Comparison of ENCODE assay signal across 9 mouse cellular contexts in genomic region chr17:26794744-26795143, GRCm38 (mm10). TPM values are rescaled to one million over a fixed set of nuclear protein-coding genes. Genes with fewer than 3 reads are reported as not detected.
DNase-seq lines count a peak whose midpoint lies in the region; ATAC-seq and TF ChIP-seq lines count a peak whose summit lies in the region.
"Had no signal": no experiment of that assay in that cellular context is flagged by ENCODE, and none has a peak within 500 bp of the region (broad histone marks: within the 10 kb centered on the region; RNA-seq: fewer than 3 reads in every experiment).

No protein-coding gene starts in this region.

- H3K27ac ChIP-seq in intestine, embryonic 15.5 days: no peak overlapping the region
- H3K27ac ChIP-seq in liver, postnatal 0 days (ENCODE audit: low read depth): no peak overlapping the region

- 0 out of 2 replicates have a peak, but pooled peaks have one; percentile 63 for ATAC-seq in erythroid progenitor cell, adult 5-6 weeks (replicated peaks; ENCODE audit: low FRiP score, poor library complexity, severe bottlenecking)
- 0 out of 2 replicates have a peak, but pooled peaks have one; percentile 67 for ATAC-seq in intestine, embryonic 15.5 days
- ATAC-seq in liver, postnatal 0 days: no peak

- no peak overlapping the region for H3K4me2 ChIP-seq in intestine, embryonic 15.5 days (replicated peaks)
- no peak overlapping the region for H3K4me2 ChIP-seq in liver, postnatal 0 days (ENCODE audit: low read depth, low read length)

- TF ChIP-seq CTCF in liver, postnatal 0 days (IDR thresholded peaks at IDR 0.05; ENCODE audit: low read depth): peak; percentile 86

- H3K27me3 ChIP-seq in intestine, embryonic 15.5 days (replicated peaks): no peaks in the 10 kb centered on the region
- H3K27me3 ChIP-seq in liver, postnatal 0 days (ENCODE audit: insufficient read depth, low read length): no peaks in the 10 kb centered on the region

- H3K9ac ChIP-seq in intestine, embryonic 15.5 days: no peak overlapping the region
- no peak overlapping the region for H3K9ac ChIP-seq in liver, postnatal 0 days (replicated peaks)

- DNase-seq in cerebellum, postnatal 10 days: peak; percentile 68 to 74
- no peak for DNase-seq in cerebellum, adult 9-10 months
- peak; percentile 19 for DNase-seq in 3134 (ENCODE audit: extremely low read depth, insufficient read length, low spot score)
- DNase-seq in adrenal gland, adult (ENCODE audit: inconsistent age in 2 of 2, low spot score in 1 of 2): peak; percentile 69 to 89
- peak; percentile 64 for DNase-seq in liver, postnatal 0 days
- DNase-seq in right cerebral cortex, postnatal 14 days: peak; percentile 51

- no peak overlapping the region for H3K4me3 ChIP-seq in intestine, embryonic 15.5 days (replicated peaks)
- H3K4me3 ChIP-seq in liver, postnatal 0 days (ENCODE audit: low read depth, low read length): no peak overlapping the region

- H3K4me1 ChIP-seq in intestine, embryonic 15.5 days (replicated peaks): 0 out of 2 replicates have a peak, but pooled peaks cover 4% of the 10 kb centered on the region
- no peaks in the 10 kb centered on the region for H3K4me1 ChIP-seq in liver, postnatal 0 days (ENCODE audit: insufficient read depth)

- H3K9me3 ChIP-seq in intestine, embryonic 15.5 days: no peaks in the 10 kb centered on the region
- H3K9me3 ChIP-seq in liver, postnatal 0 days (ENCODE audit: low read length): no peaks in the 10 kb centered on the region

- peaks cover 16% of the 10 kb centered on the region for H3K36me3 ChIP-seq in intestine, embryonic 15.5 days
- H3K36me3 ChIP-seq in liver, postnatal 0 days (replicated peaks; ENCODE audit: insufficient read depth, low read length): peaks cover 26% of the 10 kb centered on the region

- TF ChIP-seq EP300 in liver, postnatal 0 days (IDR thresholded peaks at IDR 0.05; ENCODE audit: low read depth): no peak

- 11% methylated on average over 3 of the region's 3 CpGs for WGBS in intestine, embryonic 15.5 days
- WGBS in liver, postnatal 0 days (ENCODE audit: insufficient replicate concordance): 20% methylated on average over 3 of the region's 3 CpGs

RNA-seq across cellular contexts. Expression of gene Bnip1, which starts 13.9 kb away (rescaled TPM):
- 18.0 and 18.9 TPM in 2 replicates for total RNA-seq in erythroid progenitor cell, adult 5-6 weeks (2015; ENCODE audit: low replicate concordance)
- total RNA-seq in erythroid progenitor cell, adult 5-6 weeks (2017; ENCODE audit: low replicate concordance): 13.9 and 16.8 TPM in 2 replicates
- polyA plus RNA-seq in intestine, embryonic 15.5 days (2015; fragmentation: Nextera tagmentation; extraction: Ambion mirVana): 48.7 and 50.1 TPM in 2 replicates
- 18.6 and 19.7 TPM in 2 replicates for polyA plus RNA-seq in liver, postnatal 0 days (2015; fragmentation: Nextera tagmentation; extraction: Ambion mirVana)

RNA-seq across cellular contexts. Expression of gene Nkx2-5, which starts 50.1 kb away (rescaled TPM):
- total RNA-seq in erythroid progenitor cell, adult 5-6 weeks (2015; ENCODE audit: low replicate concordance): not detected in 2 replicates
- not detected in 2 replicates for total RNA-seq in erythroid progenitor cell, adult 5-6 weeks (2017; ENCODE audit: low replicate concordance)
- polyA plus RNA-seq in intestine, embryonic 15.5 days (2015; fragmentation: Nextera tagmentation; extraction: Ambion mirVana): 0.14 TPM in 1 of 2 replicates, not detected in the other
- polyA plus RNA-seq in liver, postnatal 0 days (2015; fragmentation: Nextera tagmentation; extraction: Ambion mirVana): not detected in 2 replicates
- total RNA-seq: layer of hippocampus, postnatal 25 days had no signal
